Mouse (Mus musculus): ENCODE measurements around the gene Tuba4a.

Tuba4a gene

GRCm38 (mm10) chr1:75234606-75235005 is 14.9 kb upstream of the Tuba4a start:
- DNase-seq: peak; percentile 78

- peak; percentile 42 for DNase-seq
Observed at GRCm38 (mm10) chr1:75232489-75232888, 12.8 kb upstream of the Tuba4a start.

GRCm38 (mm10) chr1:75231664-75232152 is 12.0 kb upstream of the Tuba4a start, which contains the start of gene A630095N17Rik:
A630095N17Rik (minus strand) TSS chr1:75232102.
- DNase-seq: no peak

GRCm38 (mm10) chr1:75231224-75231623 is 11.6 kb upstream of the Tuba4a start:
- DNase-seq: no peak

- DNase-seq: no peak
Observed at GRCm38 (mm10) chr1:75230335-75230994, 10.8 kb upstream of the Tuba4a start.

GRCm38 (mm10) chr1:75229158-75229557 is 9.5 kb upstream of the Tuba4a start:
- DNase-seq: no peak

- no peak for DNase-seq
Observed at GRCm38 (mm10) chr1:75227653-75228052, 8.0 kb upstream of the Tuba4a start.

GRCm38 (mm10) chr1:75226138-75226537 is 6.5 kb upstream of the Tuba4a start:
- no peak for DNase-seq

- no peak for DNase-seq
Observed at GRCm38 (mm10) chr1:75225473-75225872, 5.8 kb upstream of the Tuba4a start.

GRCm38 (mm10) chr1:75223532-75223931 is 3.9 kb upstream of the Tuba4a start:
- peak; percentile 45 for DNase-seq

- peak; percentile 68 for DNase-seq
Observed at GRCm38 (mm10) chr1:75222926-75223325, 3.3 kb upstream of the Tuba4a start.

- DNase-seq: no peak
Observed at GRCm38 (mm10) chr1:75221538-75221937, 1.9 kb upstream of the Tuba4a start.

- peak; percentile 98 for DNase-seq
Observed at GRCm38 (mm10) chr1:75219078-75219477, 587 bp downstream of the Tuba4a start.

GRCm38 (mm10) chr1:75218227-75219001 is 1.3 kb downstream of the Tuba4a start:
- DNase-seq: peak; percentile 82

GRCm38 (mm10) chr1:75217893-75218226 is 1.8 kb downstream of the Tuba4a start:
- no peak for DNase-seq

GRCm38 (mm10) chr1:75216797-75217585 is 2.7 kb downstream of the Tuba4a start:
- no peak for DNase-seq

- DNase-seq: no peak
Observed at GRCm38 (mm10) chr1:75215785-75216184, 3.9 kb downstream of the Tuba4a start.

GRCm38 (mm10) chr1:75214886-75215285 is 4.8 kb downstream of the Tuba4a start:
- no peak for DNase-seq

GRCm38 (mm10) chr1:75214442-75214841 is 5.2 kb downstream of the Tuba4a start:
- no peak for DNase-seq

GRCm38 (mm10) chr1:75213096-75213495 is 6.6 kb downstream of the Tuba4a start:
- peak; percentile 14 for DNase-seq

- no peak for DNase-seq
Observed at GRCm38 (mm10) chr1:75212542-75212941, 7.1 kb downstream of the Tuba4a start.

- DNase-seq: no peak
Observed at GRCm38 (mm10) chr1:75211141-75211708, 8.4 kb downstream of the Tuba4a start.
